Mouse (Mus musculus): ENCODE measurements around the gene Arl6ip6. TPM values are rescaled to one million over a fixed set of nuclear protein-coding genes. Genes with fewer than 3 reads are reported as not detected.

The Arl6ip6 gene
- polyA plus RNA-seq, 1 experiment from 2014 or later = 65.0 TPM

DNA sequence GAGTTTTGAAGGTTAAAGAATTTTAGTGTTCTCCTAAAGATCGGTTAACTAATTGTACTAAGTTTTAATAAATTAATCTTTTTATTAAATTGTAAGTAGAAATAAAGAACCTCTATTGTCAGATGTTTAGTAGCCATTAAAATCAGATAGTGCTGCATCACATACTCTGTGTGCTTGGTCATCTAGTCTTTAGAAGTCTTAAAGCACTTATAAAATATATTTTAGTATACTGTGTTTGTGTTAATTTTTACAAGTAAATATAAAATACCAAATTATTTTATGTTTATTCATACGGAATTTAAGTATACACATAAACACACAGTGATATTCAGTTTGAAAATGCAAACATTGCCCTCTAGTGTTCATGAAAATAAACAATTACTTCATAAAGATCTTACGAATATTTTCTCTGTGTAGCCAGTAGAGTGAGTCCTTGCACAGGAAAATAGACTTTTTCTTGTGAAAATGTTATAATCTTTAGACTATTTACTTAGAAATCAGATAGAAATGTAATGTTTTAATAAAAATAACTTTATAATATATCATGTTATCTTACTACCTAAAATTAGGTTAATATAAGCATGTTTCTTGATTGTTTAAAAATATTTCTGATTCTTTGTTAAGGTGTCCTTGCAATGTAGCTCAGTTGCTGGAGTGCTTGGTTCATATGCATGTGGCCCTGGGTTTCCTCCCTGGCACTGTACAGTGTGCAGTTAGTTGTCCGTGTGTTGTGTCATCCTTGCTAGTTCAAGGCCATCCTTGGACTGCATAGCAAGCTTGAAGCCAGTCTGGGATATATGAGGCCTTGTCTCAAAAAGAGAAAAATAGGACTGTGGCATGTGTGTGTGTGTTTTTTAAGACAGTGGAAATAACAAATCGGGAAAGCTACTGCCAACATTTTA lies 13.1 kb downstream of the Arl6ip6 start:
- H3K36me3 ChIP-seq = peaks cover 21% of the 10 kb centered on the region
- H3K27me3 ChIP-seq = no peaks in the 10 kb centered on the region
- H3K9me3 ChIP-seq = no peaks in the 10 kb centered on the region
- peak; percentile 66 for ATAC-seq (ENCODE audit: low FRiP score, low read depth)
- H3K4me1 ChIP-seq = no peaks in the 10 kb centered on the region
- no peak overlapping the region for H3K27ac ChIP-seq (replicated peaks)
- H3K9ac ChIP-seq (replicated peaks) = no peak overlapping the region
- 79% methylated on average over 5 of the region's 5 CpGs for WGBS
- no peak overlapping the region for H3K4me3 ChIP-seq
- H3K4me2 ChIP-seq (replicated peaks) = no peak overlapping the region

GRCm38 (mm10) chr2:53206749-53207148 lies 15.2 kb downstream of the Arl6ip6 start:
- Histone ChIP-seq H3K4me1 (no peaks in the 10 kb centered on the region), H3K9ac (replicated peaks) (no peak overlapping the region), H3K9me3 (no peaks in the 10 kb centered on the region), H3K4me3 (no peak overlapping the region), H3K4me2 (replicated peaks) (no peak overlapping the region), H3K27me3 (no peaks in the 10 kb centered on the region), H3K36me3 (peaks cover 28% of the 10 kb centered on the region), H3K27ac (replicated peaks) (no peak overlapping the region)
- ATAC-seq (ENCODE audit: low FRiP score, low read depth) = no peak

DNA sequence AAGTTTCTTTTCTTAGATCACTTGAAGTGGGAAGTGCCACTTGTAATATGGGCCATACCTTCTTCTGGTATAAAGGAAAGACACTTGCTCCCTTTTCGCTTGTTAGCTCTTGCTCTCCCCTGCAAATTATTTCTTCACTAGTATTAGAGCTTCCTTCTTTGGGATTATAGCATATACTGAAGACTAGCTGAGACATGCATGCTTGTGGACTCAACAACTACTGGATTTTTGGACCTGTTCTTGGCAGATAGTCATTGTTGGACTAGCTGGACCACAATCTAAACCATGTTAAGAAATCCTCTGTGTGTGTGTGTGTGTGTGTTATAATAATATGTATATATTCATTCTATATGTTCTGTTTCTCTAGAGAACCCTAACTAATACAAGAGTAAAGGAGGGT lies 22.0 kb downstream of the Arl6ip6 start:
- H3K27me3 ChIP-seq = no peaks in the 10 kb centered on the region
- no peaks in the 10 kb centered on the region for H3K9me3 ChIP-seq
- H3K9ac ChIP-seq (replicated peaks) = no peak overlapping the region
- 97% methylated on average over 1 of the region's 1 CpGs for WGBS
- H3K27ac ChIP-seq (replicated peaks) = no peak overlapping the region
- H3K4me1 ChIP-seq = no peaks in the 10 kb centered on the region
- no peak for ATAC-seq (ENCODE audit: low FRiP score, low read depth)
- H3K4me3 ChIP-seq = no peak overlapping the region
- H3K36me3 ChIP-seq = peaks cover 48% of the 10 kb centered on the region
- no peak overlapping the region for H3K4me2 ChIP-seq (replicated peaks)

DNA sequence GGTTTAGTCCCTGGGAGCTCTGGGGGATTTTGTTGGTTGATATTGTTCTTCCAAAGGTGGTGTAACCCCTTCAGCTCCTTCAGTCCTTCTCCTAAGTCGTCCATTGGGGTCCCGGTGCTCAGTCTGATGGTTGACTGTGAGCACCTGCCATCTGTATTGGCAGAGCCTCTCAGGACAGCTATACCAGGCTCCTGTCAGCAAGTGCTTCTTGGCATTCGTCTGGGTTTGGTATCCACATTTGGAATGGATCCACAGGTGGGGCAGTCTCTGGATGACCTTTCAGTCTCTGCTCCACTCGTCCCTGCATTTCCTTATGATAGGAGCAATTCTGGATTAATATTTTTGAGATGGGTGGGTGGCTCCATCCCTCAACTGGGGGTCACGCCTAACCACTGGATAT lies 30.7 kb downstream of the Arl6ip6 start:
- ATAC-seq (ENCODE audit: low FRiP score, low read depth) = no peak
- Histone ChIP-seq H3K27ac (replicated peaks) (no peak overlapping the region), H3K9me3 (0 out of 2 replicates have a peak, but pooled peaks cover 4% of the 10 kb centered on the region), H3K4me3 (no peak overlapping the region), H3K9ac (replicated peaks) (no peak overlapping the region), H3K27me3 (no peaks in the 10 kb centered on the region), H3K36me3 (0 out of 2 replicates have a peak, but pooled peaks cover 8% of the 10 kb centered on the region), H3K4me2 (replicated peaks) (no peak overlapping the region), H3K4me1 (no peaks in the 10 kb centered on the region)
- 88% methylated on average over 5 of the region's 5 CpGs for WGBS

DNA sequence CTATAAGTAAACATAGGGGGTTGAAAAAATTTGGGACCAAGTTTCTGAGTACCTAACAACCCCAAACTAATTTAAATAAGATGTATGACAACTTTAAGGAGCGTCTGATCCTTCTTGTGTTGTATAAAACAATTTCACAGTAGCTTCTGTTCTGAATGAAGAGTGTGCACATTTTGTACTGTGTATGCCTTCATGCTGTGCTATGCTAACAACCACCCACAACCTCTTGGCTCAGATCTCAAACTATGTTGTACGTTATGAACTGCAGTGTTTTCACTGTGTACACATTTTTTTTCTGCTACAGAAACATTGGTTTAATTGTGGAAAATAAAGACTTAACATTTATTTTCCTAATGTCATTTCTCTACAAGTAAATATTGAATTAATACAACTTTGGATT lies 65.5 kb downstream of the Arl6ip6 start:
- Histone ChIP-seq H3K27ac (replicated peaks) (no peak overlapping the region), H3K36me3 (no peaks in the 10 kb centered on the region), H3K4me3 (no peak overlapping the region), H3K27me3 (no peaks in the 10 kb centered on the region), H3K4me1 (no peaks in the 10 kb centered on the region), H3K4me2 (replicated peaks) (no peak overlapping the region), H3K9ac (replicated peaks) (no peak overlapping the region), H3K9me3 (no peaks in the 10 kb centered on the region)
- WGBS = 72% methylated on average over 2 of the region's 2 CpGs
- no peak for ATAC-seq (ENCODE audit: low FRiP score, low read depth)

Other genes with a start within 250 kb of the Arl6ip6 start
- 162 and 163 TPM in 2 replicates for gene Prpf40a, start 442 bp upstream of the Arl6ip6 start, polyA plus RNA-seq (2016; fragmentation: Nextera tagmentation; extraction: Ambion mirVana)

Measured in midbrain, embryonic 12.5 days (tissue).